Mouse (Mus musculus) midbrain, embryonic 13.5 days (tissue): Measurements from ENCODE around the gene Gab2. TPM values are rescaled to one million over a fixed set of nuclear protein-coding genes. Genes with fewer than 3 reads are reported as not detected.

ENCODE experiments used
- ATAC-seq: fragments of 200-750 bp; cut with Nextera tagmentation; 2 replicates; pipeline ENCODE4 v1.8.0; 2017; ENCODE audit warnings: mild to moderate bottlenecking, moderate TSS enrichment, moderate library complexity
- H3K27ac ChIP-seq: fragments of 300-500 bp; sonication (generic); 2 replicates; pipeline ENCODE4 v1.5.1; 2015; ENCODE audit warnings: inconsistent platforms, mild to moderate bottlenecking, moderate library complexity
- H3K27me3 ChIP-seq: fragments of 300-500 bp; sonication (generic); 2 replicates; pipeline ENCODE4 v1.6.1; 2015; ENCODE audit warnings: mild to moderate bottlenecking, inconsistent platforms
- H3K36me3 ChIP-seq: fragments of 300-500 bp; sonication (generic); 2 replicates; pipeline ENCODE4 v1.6.1; 2015; ENCODE audit warnings: mild to moderate bottlenecking, inconsistent platforms
- H3K4me1 ChIP-seq: fragments of 300-500 bp; sonication (generic); replicated peaks from 2 replicates; pipeline ENCODE4 v1.6.1; 2015; ENCODE audit warnings: inconsistent platforms
- H3K4me2 ChIP-seq: fragments of 300-500 bp; sonication (generic); replicated peaks from 2 replicates; pipeline ENCODE4 v1.6.1; 2015; ENCODE audit warnings: moderate library complexity, mild to moderate bottlenecking, inconsistent platforms
- H3K4me3 ChIP-seq: fragments of 300-500 bp; sonication (generic); replicated peaks from 2 replicates; pipeline ENCODE4 v1.5.1; 2015; ENCODE audit warnings: mild to moderate bottlenecking, inconsistent platforms
- H3K9ac ChIP-seq: fragments of 300-500 bp; sonication (generic); replicated peaks from 2 replicates; pipeline ENCODE4 v1.6.1; 2015; ENCODE audit warnings: mild to moderate bottlenecking, inconsistent platforms
- H3K9me3 ChIP-seq: fragments of 300-500 bp; sonication (generic); 2 replicates; pipeline ENCODE4 v1.6.1; 2016; ENCODE audit warnings: mild to moderate bottlenecking, inconsistent platforms
- WGBS: fragments of 180-500 bp; shearing (Covaris S2); methylation state at CpG from one replicate; pipeline ENCODE4 v1.1.7; 2015; 5-methylcytosine and 5-hydroxymethylcytosine counted together
- polyA plus RNA-seq: library from polyadenylated mRNA; unstranded; fragments of >200 nt; fragmentation: Nextera tagmentation; extraction: Ambion mirVana; gene quantifications from 2 replicates; pipeline ENCODE4 v1.2.1, GENCODE M21; 2015

Gab2 gene
- polyA plus RNA-seq, 1 experiment from 2014 or later, result 17.9 TPM

DNA sequence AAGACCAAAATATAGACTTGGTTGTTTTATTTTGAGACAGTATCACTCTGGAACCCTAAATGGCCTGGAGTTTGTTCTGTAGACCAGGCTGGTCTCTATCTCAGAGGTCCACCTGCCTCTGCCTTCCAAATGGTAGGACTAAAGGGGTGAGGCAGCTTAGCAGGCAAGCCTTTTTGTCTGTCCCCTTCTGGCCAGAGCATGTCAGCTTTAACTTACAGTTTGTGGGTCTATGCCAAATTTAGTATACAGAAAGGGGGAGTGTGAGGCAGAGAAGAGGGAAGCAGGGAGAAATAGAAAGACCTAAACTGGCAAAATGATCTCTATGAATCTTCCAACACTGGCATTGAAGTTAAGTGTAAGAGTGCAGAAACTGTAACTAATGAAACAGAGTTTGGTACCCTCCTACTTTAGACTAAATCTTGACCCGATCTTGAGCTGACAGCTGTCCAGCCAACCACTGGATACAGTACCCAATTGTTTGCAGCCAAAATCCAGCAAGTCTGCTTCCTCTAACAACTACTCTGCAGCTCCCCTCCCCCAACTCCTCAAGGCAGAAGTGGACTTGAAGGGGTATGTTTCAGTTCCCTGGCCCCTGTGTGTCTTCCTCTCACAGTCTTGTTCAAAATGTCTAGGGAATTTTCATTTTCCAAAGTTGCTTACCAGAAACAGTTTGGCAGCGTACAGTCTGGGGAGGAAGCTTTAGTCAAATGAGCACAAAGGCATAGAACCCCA lies 73.5 kb downstream of the Gab2 start:
- H3K4me3 ChIP-seq, result no peak overlapping the region
- no peak overlapping the region for H3K9ac ChIP-seq

DNA sequence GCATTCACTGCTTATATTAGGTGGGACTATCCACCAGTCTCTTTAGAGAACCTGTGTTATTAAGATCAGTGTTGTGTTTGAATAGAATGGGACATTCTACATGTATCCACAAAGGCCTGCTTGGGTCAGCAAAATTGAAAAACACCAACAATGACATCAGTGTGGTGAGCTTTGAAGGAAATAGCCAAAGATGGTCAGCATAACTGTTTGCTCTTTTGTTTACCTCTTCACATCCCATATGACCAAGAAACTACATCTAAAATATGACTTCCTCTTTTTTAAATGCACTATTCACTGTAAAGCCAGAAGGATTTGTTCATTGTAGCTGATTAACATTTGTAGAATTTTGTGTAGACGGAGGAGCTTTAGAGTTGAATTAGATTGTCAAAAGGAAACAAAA lies 82.9 kb downstream of the Gab2 start:
- H3K27me3 ChIP-seq, result no peaks in the 10 kb centered on the region
- no peak overlapping the region for H3K4me2 ChIP-seq
- no peak for ATAC-seq
- no peaks in the 10 kb centered on the region for H3K4me1 ChIP-seq
- no peak overlapping the region for H3K27ac ChIP-seq
- H3K9ac ChIP-seq, result no peak overlapping the region
- no peaks in the 10 kb centered on the region for H3K36me3 ChIP-seq
- WGBS, result 70% methylated on average over 1 of the region's 1 CpGs
- no peaks in the 10 kb centered on the region for H3K9me3 ChIP-seq
- no peak overlapping the region for H3K4me3 ChIP-seq

More for the DNA sequence above, 73.5 kb downstream of the Gab2 start:
- H3K27ac ChIP-seq, result no peak overlapping the region
- no peak for ATAC-seq
- 87% methylated on average over 2 of the region's 2 CpGs for WGBS
- H3K4me1 ChIP-seq, result 0 out of 2 replicates have a peak, but pooled peaks cover 6% of the 10 kb centered on the region
- H3K9me3 ChIP-seq, result no peaks in the 10 kb centered on the region
- no peaks in the 10 kb centered on the region for H3K36me3 ChIP-seq
- H3K4me2 ChIP-seq, result no peak overlapping the region
- no peaks in the 10 kb centered on the region for H3K27me3 ChIP-seq

DNA sequence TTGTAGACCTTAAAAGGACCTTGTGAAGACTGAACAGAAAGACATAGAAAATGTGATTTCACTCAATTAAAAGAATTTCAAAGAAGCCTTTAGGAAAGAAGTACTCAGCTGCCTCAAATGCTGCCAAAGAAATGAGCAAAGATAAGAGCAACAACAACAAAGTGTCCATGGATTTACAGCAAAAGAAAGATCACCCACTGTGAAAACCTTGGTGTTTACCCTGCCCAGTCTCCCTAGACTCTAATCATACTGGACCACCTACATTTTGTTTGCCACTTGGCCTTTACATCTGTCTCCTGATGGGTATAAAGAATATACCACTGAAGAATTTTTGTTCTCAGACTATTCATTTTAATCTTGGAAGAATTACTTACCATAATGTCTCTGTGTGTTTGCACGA lies 89.7 kb downstream of the Gab2 start:
- Histone ChIP-seq H3K36me3 (no peaks in the 10 kb centered on the region), H3K27ac (no peak overlapping the region), H3K4me1 (no peaks in the 10 kb centered on the region), H3K4me3 (no peak overlapping the region), H3K9ac (no peak overlapping the region), H3K9me3 (no peaks in the 10 kb centered on the region), H3K27me3 (no peaks in the 10 kb centered on the region), H3K4me2 (no peak overlapping the region)
- 92% methylated on average over 1 of the region's 1 CpGs for WGBS
- ATAC-seq, result no peak

DNA sequence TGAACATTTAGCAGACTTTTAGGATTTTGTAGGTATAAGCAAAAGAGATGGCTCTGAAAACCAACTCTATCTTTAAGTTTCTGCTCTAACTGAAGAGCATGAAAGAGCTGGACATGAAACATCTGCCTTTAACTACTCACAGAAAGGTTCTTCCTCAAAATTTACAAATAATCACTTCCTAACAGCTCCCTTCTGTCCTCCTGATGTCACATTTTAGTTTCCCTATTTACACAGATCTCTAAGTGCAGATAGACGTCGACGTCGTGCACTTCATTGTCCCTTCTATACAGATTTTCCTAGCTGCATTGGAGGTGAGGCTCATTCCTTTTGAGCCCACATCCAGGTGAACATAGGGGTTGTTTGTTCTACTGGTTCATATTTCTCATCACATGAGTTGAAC lies 90.3 kb downstream of the Gab2 start:
- H3K4me2 ChIP-seq, result no peak overlapping the region
- H3K9ac ChIP-seq, result no peak overlapping the region
- H3K27ac ChIP-seq, result no peak overlapping the region
- no peaks in the 10 kb centered on the region for H3K36me3 ChIP-seq
- H3K27me3 ChIP-seq, result no peaks in the 10 kb centered on the region
- H3K9me3 ChIP-seq, result no peaks in the 10 kb centered on the region
- 89% methylated on average over 4 of the region's 4 CpGs for WGBS
- no peak for ATAC-seq
- H3K4me1 ChIP-seq, result no peaks in the 10 kb centered on the region
- no peak overlapping the region for H3K4me3 ChIP-seq

DNA sequence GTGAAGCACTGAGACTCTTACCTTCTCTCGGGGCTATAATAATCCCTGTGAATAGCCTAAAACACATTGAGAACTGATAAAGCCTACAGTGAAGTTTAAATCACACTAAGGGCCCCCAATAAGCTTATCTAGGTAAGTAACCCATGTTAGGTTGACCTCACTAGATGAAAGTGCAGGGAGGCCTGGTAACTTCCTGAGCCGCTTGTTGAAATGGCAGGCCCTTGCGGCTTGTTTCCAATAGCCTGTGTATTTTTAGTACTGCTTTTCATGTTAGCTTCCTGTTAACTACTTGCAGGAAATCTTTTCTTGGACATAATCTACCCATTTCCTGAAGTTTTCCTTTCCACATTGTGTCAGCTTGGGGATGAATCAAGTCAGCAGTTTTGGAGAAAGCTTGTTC lies 90.7 kb downstream of the Gab2 start:
- Histone ChIP-seq H3K36me3 (no peaks in the 10 kb centered on the region), H3K4me1 (no peaks in the 10 kb centered on the region), H3K27me3 (no peaks in the 10 kb centered on the region), H3K9ac (no peak overlapping the region), H3K27ac (no peak overlapping the region), H3K9me3 (no peaks in the 10 kb centered on the region), H3K4me2 (no peak overlapping the region), H3K4me3 (no peak overlapping the region)
- WGBS, result 89% methylated on average over 3 of the region's 3 CpGs
- no peak for ATAC-seq

DNA sequence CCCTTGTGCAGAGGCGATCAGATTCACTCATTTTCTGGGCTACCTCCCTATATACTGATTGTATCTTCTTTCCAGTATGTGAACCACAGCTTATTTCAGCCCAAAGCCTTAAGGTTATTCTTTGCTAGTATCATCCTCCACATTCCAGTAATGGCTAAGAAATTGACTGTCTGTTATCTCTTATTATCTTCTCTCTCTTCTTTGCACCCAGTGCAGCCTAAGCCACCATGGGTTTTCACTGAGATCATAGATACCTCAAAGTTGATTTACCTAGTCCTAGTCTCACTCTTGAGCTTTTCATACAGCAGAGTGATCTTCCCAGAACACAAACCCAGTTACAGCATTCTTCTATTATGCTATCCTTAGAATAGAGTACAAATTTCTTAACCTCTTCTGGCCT lies 100.5 kb downstream of the Gab2 start:
- Histone ChIP-seq H3K9ac (no peak overlapping the region), H3K4me3 (no peak overlapping the region), H3K9me3 (no peaks in the 10 kb centered on the region), H3K36me3 (no peaks in the 10 kb centered on the region), H3K4me1 (peaks cover 6% of the 10 kb centered on the region), H3K4me2 (no peak overlapping the region), H3K27ac (no peak overlapping the region), H3K27me3 (no peaks in the 10 kb centered on the region)
- 83% methylated on average over 1 of the region's 1 CpGs for WGBS
- no peak for ATAC-seq

DNA sequence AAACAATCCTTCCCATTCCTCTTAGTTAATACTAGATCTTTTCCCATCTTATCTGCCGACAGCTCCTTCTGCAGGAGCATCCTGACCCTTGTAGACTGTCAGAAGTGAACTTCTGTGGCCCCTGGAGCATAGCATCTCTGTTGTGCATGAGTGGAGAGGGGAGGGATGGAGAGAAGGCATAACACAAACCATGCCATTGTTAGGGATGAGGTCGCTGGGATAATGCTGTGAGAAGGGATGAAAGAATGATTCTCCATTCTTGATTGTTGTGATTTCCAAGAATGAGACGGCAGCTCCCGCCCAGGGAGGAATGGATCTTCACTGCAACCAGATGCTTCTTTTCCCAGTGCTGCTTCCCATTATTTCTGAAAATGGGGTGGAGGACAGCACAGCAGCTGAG lies 102.0 kb downstream of the Gab2 start:
- H3K4me2 ChIP-seq, result no peak overlapping the region
- H3K27me3 ChIP-seq, result no peaks in the 10 kb centered on the region
- ATAC-seq, result no peak
- no peak overlapping the region for H3K4me3 ChIP-seq
- H3K4me1 ChIP-seq, result peaks cover 6% of the 10 kb centered on the region
- WGBS, result 25% methylated on average over 4 of the region's 4 CpGs
- H3K9ac ChIP-seq, result no peak overlapping the region
- no peaks in the 10 kb centered on the region for H3K36me3 ChIP-seq
- H3K27ac ChIP-seq, result no peak overlapping the region
- H3K9me3 ChIP-seq, result no peaks in the 10 kb centered on the region

DNA sequence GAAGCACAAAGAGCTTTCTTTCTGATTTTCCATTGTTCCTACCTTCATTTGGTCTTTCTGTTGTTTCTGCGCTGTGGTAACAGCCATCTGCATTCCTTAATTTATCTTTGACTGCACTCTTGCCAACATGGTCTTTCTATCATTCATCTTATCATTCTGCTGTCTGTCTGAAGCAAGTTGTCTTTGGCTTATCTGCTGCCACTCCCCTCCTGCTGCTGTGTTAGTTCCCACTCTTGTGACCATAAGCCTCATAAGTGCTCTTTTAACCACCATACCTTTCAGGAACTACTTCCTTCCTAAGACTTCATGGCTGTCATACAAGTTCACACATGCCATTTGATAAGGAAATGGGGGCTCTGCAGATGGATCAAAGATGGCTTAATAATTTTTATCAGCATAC lies 102.6 kb downstream of the Gab2 start:
- 81% methylated on average over 1 of the region's 1 CpGs for WGBS

DNA sequence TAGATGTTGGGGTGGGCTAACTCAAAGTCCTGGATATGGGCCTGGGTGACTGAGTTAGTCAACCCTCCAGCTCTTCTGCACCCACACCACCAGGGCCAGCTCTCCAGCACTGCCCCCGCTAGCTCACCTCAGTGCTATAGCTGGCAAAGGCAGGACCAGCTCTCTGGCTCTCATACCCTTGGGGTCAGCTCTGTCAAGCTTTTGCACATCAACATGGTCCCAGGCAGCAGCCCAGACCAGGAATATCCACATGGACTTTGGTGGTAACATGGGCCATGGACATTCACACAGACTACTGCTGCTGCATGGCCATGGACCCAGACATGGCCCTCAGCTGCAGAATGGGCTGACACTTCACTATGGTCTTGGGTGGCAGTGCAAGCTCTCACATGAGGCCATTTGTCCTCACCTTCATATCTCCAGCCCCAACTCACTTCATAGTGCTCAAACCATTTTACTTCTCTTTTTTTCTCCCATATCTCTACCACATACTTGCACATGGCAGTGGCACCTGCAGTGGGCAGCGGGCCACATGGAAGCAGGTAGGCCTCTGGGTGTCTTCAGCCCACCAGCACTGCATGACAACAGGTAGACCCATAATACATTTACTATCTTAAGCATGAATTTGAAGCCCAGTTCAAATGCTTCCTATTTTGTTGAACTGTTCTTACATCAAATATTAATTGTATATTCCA lies 106.1 kb downstream of the Gab2 start:
- Histone ChIP-seq H3K27ac (no peak overlapping the region), H3K4me3 (no peak overlapping the region), H3K27me3 (no peaks in the 10 kb centered on the region), H3K36me3 (no peaks in the 10 kb centered on the region), H3K4me1 (peaks cover 6% of the 10 kb centered on the region), H3K4me2 (no peak overlapping the region), H3K9me3 (no peaks in the 10 kb centered on the region), H3K9ac (no peak overlapping the region)
- 93% methylated on average over 2 of the region's 2 CpGs for WGBS
- no peak for ATAC-seq

More for the DNA sequence above, 102.6 kb downstream of the Gab2 start:
- ATAC-seq, result no peak
- Histone ChIP-seq H3K4me2 (no peak overlapping the region), H3K36me3 (no peaks in the 10 kb centered on the region), H3K27me3 (no peaks in the 10 kb centered on the region), H3K9me3 (no peaks in the 10 kb centered on the region), H3K27ac (no peak overlapping the region), H3K4me1 (peaks cover 6% of the 10 kb centered on the region), H3K9ac (no peak overlapping the region), H3K4me3 (no peak overlapping the region)

DNA sequence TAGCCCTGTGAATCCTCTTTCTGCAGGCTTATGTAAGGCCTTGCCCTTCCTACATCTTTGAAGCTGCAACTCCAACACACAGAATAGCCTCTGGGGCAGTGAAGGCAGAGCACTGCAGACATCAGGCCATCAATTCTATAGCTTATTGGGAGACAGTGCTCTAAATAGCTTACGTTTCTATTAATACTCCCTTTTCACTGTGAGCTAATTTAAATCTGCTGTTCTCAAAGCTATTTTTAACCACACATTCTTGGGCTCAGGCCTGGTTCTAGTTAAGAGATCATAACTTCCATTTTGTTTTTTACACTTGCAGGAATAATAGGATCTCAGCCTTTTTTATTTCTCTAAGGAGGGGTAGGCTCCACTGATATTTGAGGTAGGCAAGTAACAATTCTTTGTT lies 107.7 kb downstream of the Gab2 start:
- Histone ChIP-seq H3K36me3 (no peaks in the 10 kb centered on the region), H3K27ac (no peak overlapping the region), H3K9ac (no peak overlapping the region), H3K27me3 (no peaks in the 10 kb centered on the region), H3K4me3 (no peak overlapping the region), H3K9me3 (no peaks in the 10 kb centered on the region), H3K4me2 (no peak overlapping the region), H3K4me1 (no peaks in the 10 kb centered on the region)
- WGBS, result 68% methylated on average over 1 of the region's 1 CpGs
- no peak for ATAC-seq

DNA sequence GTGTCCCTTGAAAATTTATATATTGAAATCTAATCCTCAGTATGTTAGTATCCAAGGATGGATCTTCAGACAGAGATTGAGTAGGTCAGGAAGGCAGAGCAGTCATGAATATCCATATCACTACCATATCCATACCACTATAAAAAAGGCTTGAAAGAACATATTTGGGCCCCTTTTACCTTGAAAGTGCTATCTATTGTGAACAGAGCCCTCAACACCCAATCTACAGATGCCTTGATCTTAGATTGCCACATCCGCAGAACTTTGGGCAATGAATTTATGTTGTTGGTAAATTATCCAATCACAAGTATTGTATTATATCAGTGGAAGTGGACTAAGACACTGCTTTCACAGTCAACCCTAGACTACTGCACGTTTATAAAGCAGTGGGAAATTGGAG lies 122.5 kb downstream of the Gab2 start:
- no peak overlapping the region for H3K4me2 ChIP-seq
- no peak overlapping the region for H3K27ac ChIP-seq
- H3K9me3 ChIP-seq, result no peaks in the 10 kb centered on the region
- 88% methylated on average over 2 of the region's 2 CpGs for WGBS
- no peaks in the 10 kb centered on the region for H3K36me3 ChIP-seq
- no peak overlapping the region for H3K9ac ChIP-seq
- no peaks in the 10 kb centered on the region for H3K4me1 ChIP-seq
- no peak for ATAC-seq
- no peak overlapping the region for H3K4me3 ChIP-seq
- no peaks in the 10 kb centered on the region for H3K27me3 ChIP-seq

DNA sequence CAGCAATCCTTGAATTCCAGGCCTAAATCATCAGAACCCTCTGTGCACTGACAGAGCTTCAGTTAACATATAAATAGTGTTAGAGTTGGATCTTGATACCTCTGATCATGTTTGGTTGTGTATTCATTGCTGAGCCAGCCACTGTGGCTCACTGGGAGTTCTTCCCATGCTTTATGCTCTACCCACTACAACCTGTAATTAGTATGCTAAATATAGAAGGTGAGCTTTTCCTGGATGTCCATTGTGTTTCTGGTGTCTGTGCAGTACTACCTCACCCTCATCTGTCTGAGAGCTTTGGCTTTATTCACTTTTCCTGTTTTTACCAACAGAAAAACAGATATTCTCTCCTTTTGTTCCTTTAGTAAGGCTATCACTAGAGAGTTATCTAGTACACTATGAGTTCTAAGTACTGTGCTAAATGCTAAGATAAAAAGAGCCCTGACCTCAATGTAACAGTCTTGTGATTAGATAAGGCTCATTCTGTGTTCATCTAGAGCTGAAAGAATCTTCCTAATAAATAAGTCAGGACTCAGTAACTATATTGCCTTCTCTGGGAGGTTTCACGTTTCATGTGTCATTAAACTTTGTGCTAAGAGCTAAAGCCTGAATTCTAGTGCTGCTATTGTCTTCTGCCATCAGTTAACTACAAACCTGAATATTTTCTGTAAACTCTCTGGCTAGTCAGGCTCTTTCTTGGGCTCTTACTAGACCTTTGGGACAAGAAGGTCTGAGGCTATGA lies 127.6 kb downstream of the Gab2 start:
- Histone ChIP-seq H3K4me3 (no peak overlapping the region), H3K27me3 (no peaks in the 10 kb centered on the region), H3K27ac (no peak overlapping the region), H3K9me3 (no peaks in the 10 kb centered on the region), H3K9ac (no peak overlapping the region), H3K36me3 (no peaks in the 10 kb centered on the region), H3K4me2 (no peak overlapping the region), H3K4me1 (no peaks in the 10 kb centered on the region)
- 85% methylated on average over 1 of the region's 1 CpGs for whole genome bisulfite sequencing
- no peak for ATAC-seq
